Mouse (Mus musculus) E14TG2a.4 (cell line): ENCODE measurements around the gene Plxnd1.

ENCODE experiments used
- H3K27me3 ChIP-seq: 2 replicates; pipeline ENCODE4 v1.6.1; 2014; ENCODE audit warnings: low read length, control low read depth; ENCODE audit not compliant: insufficient read depth
- H3K36me3 ChIP-seq: 2 replicates; pipeline ENCODE4 v1.6.1; 2014; ENCODE audit warnings: low read length, control low read depth; ENCODE audit not compliant: insufficient read depth
- H3K4me1 ChIP-seq: replicated peaks from 2 replicates; pipeline ENCODE4 v1.6.1; 2014; ENCODE audit warnings: low read depth, low read length, control low read depth
- H3K4me3 ChIP-seq: replicated peaks from 2 replicates; pipeline ENCODE4 v1.5.1; 2014; ENCODE audit warnings: mild to moderate bottlenecking, low read length
- H3K9me3 ChIP-seq: 2 replicates; pipeline ENCODE4 v1.6.1; 2014; ENCODE audit warnings: low read length, control low read depth
- CTCF ChIP-seq: conservative IDR thresholded peaks from 2 replicates; pipeline ENCODE4 v1.5.1; 2014; ENCODE audit warnings: low read length
- NANOG ChIP-seq: IDR thresholded peaks from 2 replicates; pipeline ENCODE4 v1.6.1; 2014; ENCODE audit warnings: borderline replicate concordance, low read length, mixed read lengths
- POU5F1 ChIP-seq: IDR thresholded peaks from 2 replicates; pipeline ENCODE4 v1.6.1; 2014; ENCODE audit warnings: low read length, borderline replicate concordance

Plxnd1 gene

DNA sequence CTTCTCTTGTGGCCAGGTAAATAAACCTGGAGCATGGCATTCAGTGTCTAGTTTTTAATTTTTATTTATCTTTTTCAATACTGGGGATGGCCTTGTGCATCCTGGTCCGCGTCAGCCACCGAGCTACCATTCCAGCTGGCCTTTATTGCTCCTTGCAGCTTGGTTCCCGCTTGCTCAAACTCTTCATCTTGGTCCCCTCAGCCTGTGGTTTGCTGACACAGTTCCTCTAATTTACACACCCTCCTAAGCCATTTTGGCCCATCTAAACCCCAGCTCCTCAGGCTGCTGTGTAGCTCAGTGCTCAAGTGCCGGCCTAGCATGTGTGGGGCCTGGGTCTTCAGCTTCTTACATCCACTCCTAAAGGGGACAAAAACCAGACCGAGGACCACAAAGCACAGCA, 19.3 kb upstream of the Plxnd1 start:
- Histone ChIP-seq H3K36me3 (no peaks in the 10 kb centered on the region), H3K4me1 (peaks cover 19% of the 10 kb centered on the region), H3K9me3 (no peaks in the 10 kb centered on the region), H3K4me3 (no peak overlapping the region), H3K27me3 (peaks cover 3% of the 10 kb centered on the region)
- TF ChIP-seq CTCF: no peak
- no peak for TF ChIP-seq POU5F1
- no peak for TF ChIP-seq NANOG

DNA sequence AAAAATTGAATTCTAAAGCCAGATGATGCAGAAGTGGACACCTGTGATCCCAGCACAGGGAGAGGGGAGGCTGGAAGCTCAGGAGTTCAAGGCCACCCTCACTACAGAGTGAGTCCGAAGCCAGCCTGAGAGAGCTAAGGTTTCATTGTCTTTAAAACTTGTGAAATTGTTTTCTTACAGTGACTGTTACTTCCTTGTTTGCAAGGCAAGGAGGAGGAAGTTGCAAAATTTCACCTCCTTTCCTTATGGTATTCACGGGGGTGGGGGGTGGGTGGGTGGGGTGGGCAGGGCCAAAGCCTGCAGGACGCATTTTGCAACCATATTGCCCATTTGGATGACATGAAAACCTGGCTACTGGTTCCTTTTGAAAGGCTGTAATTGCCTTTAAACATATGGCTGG, 18.9 kb upstream of the Plxnd1 start:
- Histone ChIP-seq H3K4me3 (no peak overlapping the region), H3K36me3 (no peaks in the 10 kb centered on the region), H3K9me3 (no peaks in the 10 kb centered on the region), H3K4me1 (peaks cover 20% of the 10 kb centered on the region), H3K27me3 (peaks cover 4% of the 10 kb centered on the region)
- no peak for TF ChIP-seq CTCF
- no peak for TF ChIP-seq NANOG
- no peak for TF ChIP-seq POU5F1

DNA sequence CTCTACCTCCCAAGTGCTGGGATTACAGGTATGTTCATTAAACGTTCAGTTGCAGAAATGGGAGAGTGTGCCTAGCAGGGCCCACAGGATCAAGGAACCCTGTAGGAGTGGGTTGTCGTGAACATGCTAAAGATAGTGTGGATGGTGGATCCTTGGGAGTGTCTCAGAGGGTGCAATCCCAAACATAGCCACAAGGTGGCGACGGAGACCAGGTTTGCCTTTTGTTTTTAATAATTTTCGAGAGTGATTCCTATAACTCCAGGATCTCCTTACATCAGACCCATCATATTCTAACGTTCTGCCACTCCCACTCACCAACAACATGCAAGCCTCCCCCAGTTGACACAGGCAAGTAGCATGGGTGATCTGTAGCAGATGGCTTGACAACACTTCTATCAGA, 15.7 kb upstream of the Plxnd1 start:
- no peak overlapping the region for H3K4me3 ChIP-seq
- TF ChIP-seq CTCF (peak; percentile 89), NANOG (no peak), POU5F1 (no peak)
- H3K9me3 ChIP-seq: no peaks in the 10 kb centered on the region
- peaks cover 43% of the 10 kb centered on the region for H3K4me1 ChIP-seq
- H3K27me3 ChIP-seq: peaks cover 21% of the 10 kb centered on the region
- no peaks in the 10 kb centered on the region for H3K36me3 ChIP-seq

DNA sequence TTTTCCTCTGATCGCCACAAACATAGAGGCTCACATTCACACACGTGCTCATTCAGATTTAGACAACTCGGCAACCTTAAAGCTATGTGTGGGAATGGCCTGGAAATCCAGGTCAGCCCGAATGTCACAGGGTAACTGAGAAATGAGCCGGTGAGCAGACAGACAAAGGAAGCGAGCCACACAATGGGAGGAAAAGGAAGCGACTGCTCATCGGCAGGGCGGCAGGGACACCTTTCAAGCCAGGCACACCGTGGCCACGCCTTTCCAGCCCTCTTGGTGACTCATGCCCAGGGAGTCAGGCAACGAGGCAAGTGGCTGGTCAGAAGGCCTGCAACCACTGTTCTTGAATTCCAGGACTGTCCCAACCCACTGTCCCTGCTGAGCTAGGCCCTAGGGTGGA, 14.6 kb upstream of the Plxnd1 start:
- TF ChIP-seq NANOG: no peak
- no peak for TF ChIP-seq CTCF
- TF ChIP-seq POU5F1: no peak
- Histone ChIP-seq H3K9me3 (no peaks in the 10 kb centered on the region), H3K36me3 (no peaks in the 10 kb centered on the region), H3K4me1 (peaks cover 43% of the 10 kb centered on the region), H3K27me3 (peaks cover 25% of the 10 kb centered on the region), H3K4me3 (no peak overlapping the region)

DNA sequence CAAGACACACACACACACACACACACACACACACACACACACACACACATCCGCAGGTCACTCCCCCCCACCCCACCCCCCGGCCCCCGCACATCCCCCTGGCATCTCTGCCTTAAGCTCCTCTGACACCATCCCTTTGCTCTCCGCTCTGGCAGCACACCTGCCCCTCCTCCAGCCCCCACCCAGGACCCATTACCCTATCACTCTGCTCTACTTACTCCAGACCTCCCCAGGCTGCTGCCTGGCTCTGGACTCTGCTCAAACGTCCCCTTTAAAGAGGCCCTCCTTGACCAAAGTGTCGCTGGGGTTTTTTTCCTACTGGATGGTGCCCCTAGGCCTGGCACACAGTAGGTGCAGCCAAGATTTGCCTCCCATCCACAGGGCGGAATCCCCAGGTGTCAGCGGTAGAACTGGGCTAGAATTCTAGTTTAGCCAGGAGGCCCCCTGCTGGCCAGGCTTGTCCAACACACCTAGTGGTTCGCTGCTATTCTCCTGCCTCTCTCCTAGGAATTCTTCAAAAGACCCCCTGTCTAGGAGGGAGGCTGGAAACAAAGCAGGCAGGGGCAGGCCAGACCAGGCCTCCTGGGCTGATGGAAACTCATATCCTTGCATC, 12.9 kb upstream of the Plxnd1 start:
- Histone ChIP-seq H3K4me3 (no peak overlapping the region), H3K9me3 (no peaks in the 10 kb centered on the region), H3K36me3 (no peaks in the 10 kb centered on the region), H3K27me3 (peaks cover 40% of the 10 kb centered on the region), H3K4me1 (peaks cover 31% of the 10 kb centered on the region)
- TF ChIP-seq CTCF: peak; percentile 63
- TF ChIP-seq POU5F1: no peak

DNA sequence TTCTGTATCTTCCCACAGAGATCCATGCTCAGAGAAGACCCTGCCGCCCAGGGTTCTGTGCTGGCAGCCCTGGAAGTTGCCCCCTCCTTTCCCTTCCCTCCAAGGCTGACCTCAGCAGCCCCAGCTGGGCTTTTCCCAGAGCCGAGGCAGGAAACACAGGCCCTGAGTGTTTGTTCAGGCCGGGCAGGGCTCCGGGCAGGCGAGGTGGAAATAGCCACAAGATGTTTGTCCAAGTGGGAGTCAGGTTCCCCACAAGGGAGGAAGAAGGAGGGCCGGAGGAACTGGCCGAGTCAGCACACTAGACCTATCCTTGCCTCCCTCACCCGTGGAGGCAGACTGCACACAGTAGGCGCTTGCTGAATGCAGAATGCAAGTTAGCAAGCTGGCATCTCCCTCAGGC, 11.9 kb upstream of the Plxnd1 start:
- TF ChIP-seq NANOG (no peak), POU5F1 (no peak)
- H3K27me3 ChIP-seq: peaks cover 49% of the 10 kb centered on the region
- peaks cover 29% of the 10 kb centered on the region for H3K4me1 ChIP-seq
- H3K9me3 ChIP-seq: no peaks in the 10 kb centered on the region
- no peaks in the 10 kb centered on the region for H3K36me3 ChIP-seq
- H3K4me3 ChIP-seq: peak overlapping the region; percentile 32; the same call in 1 of the 2 replicates

DNA sequence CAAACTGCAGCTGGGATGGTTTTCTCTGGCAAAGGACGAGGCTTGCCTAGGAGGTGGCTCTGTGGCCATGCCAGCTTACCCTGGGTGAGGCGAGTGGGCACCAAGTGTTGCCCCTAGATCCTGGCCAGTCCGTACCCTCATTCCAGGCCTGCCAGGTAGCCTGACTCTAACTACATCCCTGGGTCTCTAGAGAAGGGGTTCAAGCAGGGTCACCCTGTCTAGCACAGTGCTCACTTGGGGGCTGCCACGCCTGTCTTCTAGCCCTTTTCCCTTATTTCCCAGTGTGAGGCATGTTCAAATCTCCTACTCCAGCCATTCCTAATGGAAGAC, 11.1 kb upstream of the Plxnd1 start:
- no peaks in the 10 kb centered on the region for H3K9me3 ChIP-seq

DNA sequence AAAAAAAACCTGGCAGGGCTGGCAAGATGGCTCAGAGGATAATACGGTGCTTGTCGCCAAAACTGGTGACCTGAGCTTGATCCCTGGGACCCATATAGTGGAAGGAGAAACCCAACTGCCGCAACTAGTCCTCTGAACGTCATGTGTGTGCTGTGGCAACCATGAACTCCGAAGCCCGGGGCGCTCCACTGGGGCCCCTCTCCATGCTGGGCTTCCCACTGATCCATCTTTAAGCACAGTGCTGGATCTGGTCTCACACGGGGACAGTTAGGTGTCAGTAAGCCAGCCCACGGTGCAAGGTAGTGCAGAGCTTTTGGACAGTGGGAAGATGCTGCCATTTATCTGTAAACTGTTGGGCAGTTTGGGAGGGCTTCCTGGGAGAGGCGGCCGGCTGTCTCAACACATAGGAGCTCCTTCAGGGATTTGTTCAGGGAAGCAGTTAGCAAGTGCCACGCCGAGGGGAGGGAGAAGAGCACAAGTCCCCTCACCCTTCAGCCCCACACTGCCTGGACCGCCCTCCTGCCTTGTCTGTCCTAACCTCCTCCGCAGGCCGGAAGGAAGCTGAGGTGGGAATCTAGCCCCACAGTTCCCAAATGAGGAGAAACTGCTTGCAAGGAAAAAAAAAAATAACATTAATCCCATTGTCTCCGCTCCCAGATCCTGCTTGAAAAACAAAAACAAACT, 10.6 kb upstream of the Plxnd1 start:
- no peaks in the 10 kb centered on the region for H3K9me3 ChIP-seq
- no peaks in the 10 kb centered on the region for H3K36me3 ChIP-seq
- H3K4me1 ChIP-seq: peaks cover 29% of the 10 kb centered on the region
- H3K4me3 ChIP-seq: no peak overlapping the region
- TF ChIP-seq POU5F1 (no peak), NANOG (no peak), CTCF (no peak)
- H3K27me3 ChIP-seq: peaks cover 53% of the 10 kb centered on the region

More for the DNA sequence above, 11.1 kb upstream of the Plxnd1 start:
- TF ChIP-seq NANOG (no peak), CTCF (no peak), POU5F1 (no peak)
- Histone ChIP-seq H3K36me3 (no peaks in the 10 kb centered on the region), H3K4me3 (no peak overlapping the region), H3K4me1 (peaks cover 29% of the 10 kb centered on the region), H3K27me3 (peaks cover 51% of the 10 kb centered on the region)

DNA sequence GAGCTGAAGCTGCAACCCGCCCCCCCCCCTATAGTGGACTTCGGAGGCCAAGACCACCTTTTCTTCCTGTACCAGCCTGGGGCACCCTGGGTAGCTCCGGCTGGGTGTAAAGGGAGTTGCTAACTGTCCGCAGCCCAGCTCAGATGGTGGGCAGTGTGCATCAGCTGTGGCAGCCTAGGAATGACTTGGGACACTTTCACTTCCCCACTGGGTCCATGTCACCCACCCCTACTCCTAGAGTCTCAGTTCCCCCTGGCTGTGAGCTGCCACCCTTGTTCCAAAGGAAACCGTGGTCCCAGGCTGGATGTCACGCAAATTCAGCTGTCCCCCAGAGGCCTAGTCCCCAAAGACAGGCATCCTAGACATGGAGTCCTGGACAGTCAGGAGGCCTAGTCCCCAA, 9.9 kb upstream of the Plxnd1 start:
- Histone ChIP-seq H3K4me3 (no peak overlapping the region), H3K27me3 (peaks cover 53% of the 10 kb centered on the region), H3K4me1 (peaks cover 29% of the 10 kb centered on the region), H3K9me3 (no peaks in the 10 kb centered on the region), H3K36me3 (no peaks in the 10 kb centered on the region)
- TF ChIP-seq CTCF (no peak), NANOG (no peak), POU5F1 (no peak)
